Mouse (Mus musculus) urinary bladder, adult 18-20 months (tissue): ENCODE data around the gene Golga1.
"Not testable (repeated sequence)": the region's sequence is repeated elsewhere in the genome, so short reads cannot be mapped to it uniquely, and the experiment has no call there.

Experiments
- DNase-seq, 2 experiments: peaks; one replicate each; pipeline ENCODE4 v3.0.0; 2022; ENCODE audit warnings: low spot score in 2 of 2, mixed read lengths in 2 of 2

The Golga1 gene

DNA sequence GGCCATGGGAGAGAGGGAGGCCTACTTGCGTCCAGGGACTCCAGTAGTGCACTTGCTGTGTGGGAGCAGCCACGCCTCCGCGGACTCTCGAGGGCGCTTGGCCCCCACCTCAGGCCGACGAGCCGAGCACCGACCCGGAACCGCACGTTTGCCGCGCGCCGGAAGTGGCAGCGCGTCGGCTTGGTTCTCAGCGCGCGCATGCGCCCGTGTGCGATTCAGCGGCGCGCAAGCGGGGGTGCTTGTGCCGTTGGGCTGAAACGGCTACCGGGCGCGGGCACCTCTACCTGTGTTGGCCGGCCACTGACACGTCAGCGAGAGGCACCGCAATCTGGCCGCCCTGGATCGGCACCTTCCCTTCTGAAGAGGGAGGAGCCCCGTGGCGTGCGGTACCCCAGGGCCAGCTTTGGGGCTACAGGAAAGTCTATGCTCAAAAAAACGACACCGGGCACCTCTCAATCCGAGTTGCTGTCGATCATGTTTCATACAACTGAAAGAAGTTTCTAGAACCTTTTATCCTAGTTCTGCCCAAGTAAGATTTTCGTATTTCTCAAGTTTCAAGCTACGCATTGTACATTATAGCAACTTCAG is at the start of gene Golga1:
TSS of gene Golga1 (minus strand) at position 142 of the 588 bp plus-strand sequence.
- DNase-seq = peak; percentile 81 to 87

DNA sequence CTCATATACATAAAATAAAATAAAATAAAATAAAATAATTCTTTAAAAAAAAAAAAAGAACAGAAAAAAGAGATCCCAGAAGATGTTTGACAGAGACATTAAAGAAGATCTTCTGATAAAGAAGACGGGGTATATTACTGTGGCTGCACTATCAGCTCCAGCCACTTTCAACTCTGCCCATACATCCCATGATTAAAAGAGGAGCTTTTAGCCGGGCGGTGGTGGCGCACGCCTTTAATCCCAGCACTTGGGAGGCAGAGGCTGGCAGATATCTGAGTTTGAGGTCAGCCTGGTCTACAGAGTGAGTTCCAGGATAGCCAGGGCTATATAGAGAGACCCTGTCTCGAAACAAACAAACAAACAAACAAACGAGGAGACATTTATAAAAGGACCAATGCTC is 48.8 kb upstream of the Golga1 start:
- DNase-seq = no peak

DNA sequence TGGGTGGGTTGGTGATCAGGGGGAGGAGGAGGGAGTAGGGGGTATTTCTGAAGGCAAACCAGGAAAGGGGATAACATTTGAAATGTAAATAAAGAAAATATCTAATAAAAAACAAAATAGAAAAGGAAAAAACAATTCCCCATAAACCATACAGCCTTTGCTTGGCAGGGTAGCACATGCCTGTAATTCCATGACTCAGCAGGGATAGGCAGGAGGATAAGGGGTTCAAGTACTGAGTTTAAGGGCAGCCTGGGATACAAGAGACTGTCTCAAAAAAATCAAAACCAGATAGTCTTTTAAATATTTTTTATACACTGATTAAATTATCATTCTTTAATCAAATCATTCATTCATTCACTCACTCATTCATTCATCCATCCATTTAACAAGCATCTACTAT is 45.2 kb upstream of the Golga1 start:
- no peak for DNase-seq

DNA sequence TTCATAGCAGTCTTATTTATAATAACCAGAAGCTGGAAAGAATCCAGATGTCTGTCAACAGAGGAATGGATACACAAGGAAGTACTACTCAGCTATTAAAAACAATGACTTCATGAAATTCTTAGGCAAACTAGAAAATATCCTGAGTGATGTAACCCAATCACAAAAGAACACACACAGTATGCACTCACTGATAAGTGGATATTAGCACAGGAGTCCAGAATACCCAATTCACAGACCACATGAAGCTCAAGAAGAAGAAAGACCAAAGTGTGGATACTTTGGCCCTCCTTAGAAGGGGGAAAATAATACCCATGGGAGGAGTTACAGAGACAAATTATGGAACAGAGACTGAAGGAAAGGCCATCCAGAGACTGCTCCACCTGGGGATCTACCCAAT is 44.4 kb upstream of the Golga1 start:
- not testable (repeated sequence) for DNase-seq

DNA sequence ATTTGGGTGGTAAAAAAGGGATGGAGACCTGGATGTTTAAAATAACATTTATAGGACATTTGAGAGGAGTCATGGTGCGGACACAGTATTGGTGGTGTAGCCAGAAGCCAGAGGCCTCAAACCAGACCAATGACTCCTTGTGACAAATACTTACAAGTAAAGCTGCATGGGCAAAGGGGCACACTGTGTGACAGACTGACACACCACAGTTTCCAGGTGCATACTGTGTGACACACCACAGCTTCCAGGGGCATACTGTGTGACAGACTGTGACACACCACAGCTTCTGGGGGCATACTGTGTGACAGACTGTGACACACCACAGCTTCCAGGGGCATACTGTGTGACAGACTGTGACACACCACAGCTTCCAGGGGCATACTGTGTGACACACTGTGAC is 34.6 kb upstream of the Golga1 start:
- not testable (repeated sequence) for DNase-seq

DNA sequence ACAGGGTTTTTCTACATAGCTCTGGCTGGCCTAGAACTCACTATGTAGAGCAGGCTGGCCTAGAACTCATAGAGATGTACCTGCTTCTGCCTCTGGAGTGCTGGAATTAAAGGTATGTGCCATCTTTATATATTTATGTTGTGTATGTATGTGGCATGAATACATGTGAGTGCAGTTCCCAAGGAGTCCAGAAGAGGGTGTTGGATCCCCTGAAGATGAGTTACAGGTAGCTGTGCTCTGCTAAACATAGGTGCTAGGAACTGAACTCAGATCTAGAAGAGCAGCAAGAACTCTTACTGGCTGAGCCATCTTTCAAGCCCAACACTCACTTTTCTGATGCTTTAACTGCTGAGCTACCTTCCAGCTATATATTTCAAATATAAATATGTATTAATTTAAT is 32.7 kb upstream of the Golga1 start:
- DNase-seq = no peak

DNA sequence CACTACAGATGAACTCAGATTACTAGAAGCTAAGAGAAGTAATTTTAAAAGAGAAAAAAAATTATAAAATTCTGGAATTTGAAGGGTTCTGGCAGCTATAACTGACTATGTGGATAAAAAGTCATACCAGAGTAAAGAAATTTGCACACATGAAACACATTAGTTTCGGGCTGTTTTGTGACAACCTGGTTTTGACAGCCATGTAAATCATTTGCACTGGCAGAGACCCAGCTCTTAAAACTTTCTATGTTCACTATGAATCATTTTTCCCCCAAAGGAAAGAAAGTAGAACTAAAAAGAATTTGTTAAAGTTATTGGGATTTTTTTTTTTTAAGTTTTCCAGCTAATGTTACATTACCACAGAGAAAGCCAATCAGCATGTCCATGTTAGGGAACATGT is 26.6 kb upstream of the Golga1 start:
- no peak for DNase-seq

DNA sequence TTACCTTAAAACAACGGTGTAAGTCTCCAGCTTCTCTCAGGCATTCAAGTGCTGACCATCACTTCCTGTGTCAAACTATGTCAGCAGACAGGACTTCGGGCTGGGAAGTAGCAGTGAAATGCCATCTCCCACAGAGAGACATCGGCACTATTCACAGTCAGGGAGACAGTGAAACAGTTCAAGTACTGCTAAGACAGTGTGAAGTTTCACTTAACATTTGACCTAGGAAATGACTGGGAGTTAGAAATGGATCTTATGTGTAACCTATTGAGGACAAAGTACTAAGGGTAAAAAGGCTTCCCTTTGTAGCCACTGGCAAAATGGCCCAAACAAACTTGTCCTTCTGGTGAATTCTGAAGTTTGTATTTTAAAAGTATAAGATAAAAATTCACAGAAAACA is 17.4 kb upstream of the Golga1 start:
- no peak for DNase-seq

DNA sequence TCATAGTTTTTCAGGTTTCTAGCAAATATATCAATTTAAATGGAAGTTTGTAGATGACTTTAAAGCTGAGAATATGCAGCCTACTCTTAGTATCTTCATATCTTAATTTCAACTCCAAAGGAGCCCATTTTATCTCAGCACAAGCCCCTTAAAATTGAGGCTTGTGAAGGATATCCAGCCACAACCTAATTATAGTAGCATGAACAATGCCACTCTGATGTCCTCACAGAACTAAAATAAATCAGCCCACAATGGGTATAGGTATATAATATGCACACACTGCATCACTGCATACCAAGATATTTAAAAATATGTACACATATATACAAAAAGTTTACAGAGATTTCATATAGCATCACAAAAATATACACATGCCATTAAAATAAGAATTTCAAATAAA is 5.3 kb upstream of the Golga1 start:
- no peak for DNase-seq

DNA sequence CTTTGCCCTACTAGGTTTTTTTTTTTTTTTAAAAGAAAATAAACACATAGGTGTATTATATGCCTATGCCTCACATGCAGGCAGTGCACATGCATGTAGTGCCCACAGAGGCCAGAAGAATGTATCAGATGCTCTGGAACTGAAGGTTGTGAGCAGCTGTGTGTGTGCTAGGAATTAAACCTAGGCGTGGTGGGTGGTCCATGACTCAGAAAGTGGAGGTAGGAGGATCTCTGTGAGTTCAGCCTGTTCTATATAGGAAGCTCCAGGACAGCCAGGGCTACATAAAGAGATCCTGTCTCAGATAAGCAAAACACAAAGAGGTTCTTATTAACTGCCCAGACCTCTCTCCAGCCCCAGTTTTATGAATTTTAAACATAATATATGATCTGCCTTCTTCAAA is 3.8 kb upstream of the Golga1 start:
- no peak for DNase-seq

DNA sequence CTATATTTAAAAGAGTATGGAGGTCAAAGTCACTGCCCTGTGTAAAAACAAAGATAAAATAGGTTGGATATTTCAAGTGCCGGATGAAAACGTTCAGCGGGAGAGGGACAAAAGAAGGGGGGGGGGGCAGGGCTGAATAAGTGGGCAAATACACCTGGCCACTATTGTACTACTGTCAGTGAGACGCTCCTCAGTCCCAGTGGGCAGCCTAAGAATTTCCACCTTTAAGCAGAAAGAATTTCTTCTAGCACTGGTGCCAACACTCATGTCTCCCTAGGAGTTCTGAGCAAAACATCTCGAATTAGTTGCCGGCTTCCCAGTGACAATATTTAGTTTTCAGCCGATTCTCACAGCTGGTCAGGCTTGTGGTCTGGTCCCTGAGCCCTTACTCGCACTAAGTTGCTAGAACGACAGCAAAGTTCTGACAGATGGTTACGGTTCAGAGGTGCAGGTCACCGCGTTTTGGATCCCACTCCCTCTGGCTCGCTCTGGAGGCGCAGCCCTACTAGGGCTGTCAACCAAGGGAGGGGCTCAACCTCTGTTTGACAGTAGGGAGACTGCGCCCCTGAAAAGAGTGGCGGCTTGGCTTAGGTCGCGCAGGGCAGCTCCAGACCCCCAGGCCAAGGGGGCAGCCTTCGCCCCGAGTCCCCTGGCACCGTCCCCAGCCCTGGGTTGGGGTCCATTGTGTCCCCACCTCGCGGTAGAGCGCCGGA is 498 bp downstream of the Golga1 start:
- DNase-seq = no peak

DNA sequence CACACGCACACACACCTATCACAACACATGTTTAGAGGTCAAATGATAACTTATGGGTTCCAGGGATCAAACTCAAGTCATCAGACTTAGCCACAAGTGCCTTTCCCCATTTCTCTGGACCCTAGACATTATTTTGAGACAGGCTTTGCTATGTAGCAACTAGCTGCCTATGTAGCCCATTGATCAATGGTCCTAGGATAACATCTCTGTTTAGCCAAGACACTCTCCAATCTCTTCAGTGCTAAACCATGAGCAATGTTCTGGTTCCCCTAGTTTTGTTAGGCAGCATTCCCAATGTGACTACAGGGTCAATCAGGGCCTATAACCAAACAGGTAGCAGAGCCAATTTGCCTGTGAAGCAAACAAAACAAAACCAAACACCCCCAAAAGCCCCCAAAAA is 16.8 kb downstream of the Golga1 start:
- DNase-seq = no peak

DNA sequence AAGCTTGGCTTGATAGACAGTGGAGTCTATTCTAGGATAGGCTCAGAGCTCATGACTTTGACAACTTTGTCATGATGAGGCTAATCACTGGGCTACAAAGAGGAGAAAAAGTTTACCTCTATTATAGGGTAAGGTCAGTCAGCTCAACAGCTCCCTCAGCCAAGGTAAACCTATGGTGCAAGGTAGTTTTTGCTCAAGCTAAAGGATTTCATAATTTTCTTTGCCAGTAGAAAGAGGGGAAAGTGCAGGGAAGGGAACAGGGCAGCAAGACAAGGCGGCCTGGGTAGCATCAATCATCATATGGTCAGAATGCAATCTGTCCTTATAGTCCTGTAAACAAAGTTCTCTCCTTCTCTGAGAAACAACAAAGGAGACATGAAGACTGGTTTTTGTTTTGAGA is 25.1 kb downstream of the Golga1 start:
- DNase-seq = no peak

DNA sequence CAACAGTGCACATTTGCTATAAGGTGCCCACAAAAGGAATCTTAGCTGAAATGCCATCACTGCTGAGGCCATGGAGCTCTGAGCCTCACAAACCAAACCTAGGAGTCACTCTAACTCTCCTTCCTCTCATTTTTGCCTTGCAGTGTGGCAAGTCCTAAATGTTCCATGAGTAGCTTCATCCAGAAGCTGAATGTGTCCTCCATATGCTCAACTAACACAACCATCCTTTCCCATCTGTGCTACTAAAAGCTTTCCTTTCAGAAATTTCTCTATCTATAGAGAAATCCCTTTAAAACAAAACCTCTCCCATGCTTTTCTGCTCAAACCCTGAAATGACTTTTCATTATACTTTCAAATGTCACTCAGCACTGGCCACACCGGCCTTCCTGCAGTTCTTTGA is 33.7 kb downstream of the Golga1 start:
- no peak for DNase-seq

DNA sequence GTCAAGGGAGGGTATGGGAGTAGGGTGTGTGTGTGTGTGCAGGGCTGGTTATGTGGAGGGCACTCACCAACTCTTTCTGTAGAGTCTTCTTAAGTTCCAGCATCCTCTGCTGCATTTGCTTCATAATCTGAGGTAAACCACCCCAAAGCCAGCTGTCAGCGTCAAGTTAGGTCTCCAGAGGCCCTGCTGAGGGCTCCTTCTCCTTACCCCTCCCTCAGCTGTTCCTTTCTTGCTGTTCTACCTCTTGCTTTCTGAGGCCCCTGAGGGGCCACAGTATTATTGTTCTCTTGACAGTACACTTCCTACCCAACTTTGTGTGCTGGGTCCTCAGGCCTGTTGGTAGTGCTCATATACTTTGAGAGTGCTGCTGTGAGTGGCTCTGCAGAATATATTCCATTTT is 45.3 kb downstream of the Golga1 start:
- no peak for DNase-seq

DNA sequence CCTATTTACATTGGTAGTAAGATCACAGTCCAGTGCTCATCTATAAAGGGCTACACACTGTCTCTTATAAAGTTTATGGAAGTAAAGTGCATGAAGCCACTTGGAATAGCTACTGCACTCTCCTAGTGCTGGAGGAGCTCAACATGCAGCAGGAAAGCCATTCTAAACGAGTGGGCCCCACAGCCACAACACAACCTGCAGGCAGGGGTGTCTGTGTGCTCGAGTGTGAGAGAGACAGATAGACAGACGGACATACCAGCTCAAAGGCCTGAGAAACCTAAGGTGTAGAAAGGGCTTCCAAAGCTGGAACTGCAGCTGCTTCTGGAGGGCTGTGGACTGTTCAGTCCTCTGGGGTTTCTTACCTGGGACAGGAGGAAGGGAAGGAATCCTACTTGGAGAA is 48.8 kb downstream of the Golga1 start:
- no peak for DNase-seq

DNA sequence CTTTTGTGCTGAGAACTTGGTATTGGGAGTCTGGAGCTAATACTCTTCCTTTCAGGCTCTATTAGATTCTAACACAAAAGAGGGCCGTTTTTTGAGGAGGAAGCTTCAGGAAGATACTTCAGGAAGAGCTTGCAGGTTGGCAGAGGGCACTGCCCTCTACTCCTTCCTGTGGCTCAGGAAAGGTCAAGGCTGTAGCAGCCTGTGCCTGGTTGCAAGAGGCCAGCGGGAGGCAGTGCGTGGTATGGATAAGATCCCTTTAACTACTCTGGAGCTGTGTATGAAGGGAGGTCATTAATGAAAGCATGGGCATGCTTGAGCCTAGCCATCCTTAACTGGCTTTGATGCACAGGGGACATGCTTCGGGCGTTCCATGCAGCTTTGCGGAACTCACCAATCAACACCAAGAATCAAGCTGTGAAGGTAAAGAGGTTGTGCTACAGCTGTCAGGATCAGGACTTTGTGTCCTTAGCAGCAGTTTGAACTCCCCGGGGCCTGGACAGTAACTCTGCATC is 52.5 kb downstream of the Golga1 start:
- no peak for DNase-seq

DNA sequence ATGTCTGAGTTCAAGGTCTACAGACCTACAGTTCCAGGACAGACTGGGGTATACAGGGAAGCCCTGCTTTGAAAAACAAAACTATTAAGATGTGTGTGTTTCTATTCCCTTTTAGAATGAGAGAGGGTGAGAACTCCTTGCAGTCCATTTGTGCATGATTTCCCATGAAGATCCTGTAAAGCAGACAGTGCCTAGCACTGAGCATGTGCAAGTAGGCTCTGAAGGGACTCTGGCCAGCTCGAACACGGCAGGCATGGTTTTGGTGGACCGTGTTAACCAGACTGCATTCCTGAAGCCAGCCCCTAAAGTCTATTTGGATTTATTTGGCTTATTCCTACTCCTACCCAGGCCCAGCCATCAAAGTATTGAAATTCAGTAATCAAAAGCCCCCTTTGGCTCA is 53.4 kb downstream of the Golga1 start:
- no peak for DNase-seq

DNA sequence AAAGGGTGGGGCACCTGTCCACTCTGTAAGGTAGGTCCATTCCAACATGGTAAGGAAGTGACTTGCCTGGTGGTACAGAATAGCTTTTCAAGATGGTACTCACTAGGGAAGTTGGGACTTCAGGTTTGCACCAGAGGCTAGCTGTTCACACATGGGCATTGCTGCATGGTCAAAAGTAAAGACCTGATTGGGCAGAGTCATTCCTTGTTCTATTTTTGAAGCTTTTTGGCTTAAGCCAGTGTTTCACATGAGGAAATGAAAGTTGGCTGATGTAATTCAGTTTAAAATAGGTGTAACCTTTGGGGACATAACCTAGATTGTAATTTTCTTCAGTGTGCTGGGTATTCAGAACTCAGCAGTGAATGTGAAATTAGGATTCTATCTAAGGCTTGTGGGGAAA is 54.1 kb downstream of the Golga1 start:
- DNase-seq = no peak

DNA sequence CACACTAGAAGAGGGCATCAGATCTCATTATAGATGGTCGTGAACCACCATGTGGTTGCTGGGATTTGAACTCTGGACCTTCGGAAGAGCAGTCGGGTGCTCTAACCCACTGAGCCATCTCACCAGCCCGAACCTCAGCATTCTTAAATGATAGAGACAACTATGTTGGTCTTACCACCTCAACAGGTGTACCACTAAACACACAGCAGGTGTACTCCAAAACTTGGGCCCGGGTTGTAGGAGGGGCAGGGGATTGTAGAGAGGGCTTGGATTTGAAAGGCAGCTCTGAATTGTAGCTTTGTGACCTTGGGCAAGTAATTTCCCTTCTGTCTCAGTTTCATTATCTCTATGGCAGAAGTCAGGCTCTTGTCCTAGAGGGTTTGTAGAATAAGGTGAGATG is 55.2 kb downstream of the Golga1 start:
- DNase-seq = not testable (repeated sequence)

DNA sequence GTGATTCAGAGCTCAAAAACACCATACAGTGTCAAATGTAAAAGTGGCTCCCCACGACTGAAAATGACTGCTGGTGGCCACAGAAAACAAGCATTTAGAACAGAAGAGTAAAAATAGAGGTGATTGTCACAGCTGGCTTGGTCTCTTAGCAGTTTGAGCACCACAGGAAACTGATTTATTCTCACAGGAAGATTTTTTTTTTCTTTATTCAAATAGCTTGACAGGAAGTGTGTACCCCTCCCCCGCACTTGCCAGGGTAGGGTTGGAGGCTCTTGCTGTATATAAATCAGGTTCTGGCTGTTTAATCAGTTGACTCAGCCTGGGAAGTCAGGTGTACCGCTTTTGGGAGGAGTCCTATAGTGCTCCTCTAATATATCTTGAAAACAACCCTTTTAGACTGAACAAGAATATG is 56.4 kb downstream of the Golga1 start:
- peak in 1 of 2 experiments; percentile 63 for DNase-seq

DNA sequence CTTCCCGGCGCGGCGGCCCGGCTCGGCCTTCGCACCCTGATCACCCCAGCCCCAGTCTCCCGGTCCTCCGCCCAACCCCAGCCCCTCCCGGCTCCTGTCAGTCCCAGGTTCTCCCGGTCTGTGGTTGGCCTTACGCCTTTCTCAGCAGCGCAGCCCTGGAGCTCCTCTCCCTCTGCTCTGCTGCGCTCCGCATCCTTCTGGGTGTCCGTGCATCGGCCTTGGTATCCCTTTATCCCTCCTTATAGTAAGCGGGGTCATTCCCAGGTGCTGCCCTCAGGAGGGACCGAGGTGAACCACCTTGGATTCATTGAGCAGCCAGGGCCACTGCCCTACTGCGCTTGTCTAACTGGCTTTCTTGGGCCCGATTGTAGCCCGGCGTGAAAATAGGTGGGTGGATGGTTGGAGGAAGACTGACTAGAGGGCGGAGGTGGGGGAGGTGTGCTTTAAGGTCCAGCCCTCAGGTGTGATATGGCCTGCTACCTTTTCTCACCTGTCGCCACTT is 56.9 kb downstream of the Golga1 start:
- peak in 1 of 2 experiments; percentile 41 for DNase-seq

DNA sequence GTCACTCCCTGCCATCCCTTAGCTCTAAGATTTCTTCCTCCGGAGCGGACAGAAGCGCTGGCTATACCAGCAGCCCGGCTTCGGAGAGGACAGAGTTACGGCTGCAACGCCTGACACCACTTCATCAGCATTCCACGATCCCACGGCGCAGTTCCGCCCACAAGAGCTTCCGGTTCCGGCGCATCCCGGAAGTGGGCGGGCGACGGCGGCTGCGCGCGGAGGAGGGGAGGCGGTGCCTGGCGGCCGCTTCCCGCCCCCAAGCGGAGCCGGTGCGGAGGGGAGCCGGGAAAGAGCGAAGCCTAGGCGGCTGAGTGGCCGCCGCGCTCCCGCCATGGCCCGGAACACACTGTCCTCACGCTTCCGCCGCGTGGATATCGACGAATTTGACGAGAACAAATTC is 57.5 kb downstream of the Golga1 start:
- peak; percentile 87 to 91 for DNase-seq
